Mouse (Mus musculus): ENCODE measurements around the gene Gm4307. TPM values are rescaled to one million over a fixed set of nuclear protein-coding genes. Genes with fewer than 3 reads are reported as not detected.
A peak's percentile ranks its signal among the peaks of the same experiment; 100 is the strongest.
"Not testable (repeated sequence)": the region's sequence is repeated elsewhere in the genome, so short reads cannot be mapped to it uniquely, and the experiment has no call there.

Gm4307 gene
- total RNA-seq (2021), result not detected
- long read RNA-seq, experiment 1, result 0 reads
- long read RNA-seq, experiment 2, result 0 reads

- H3K27ac ChIP-seq; intact Hi-C loops (cut with DNase I); H3K4me3 ChIP-seq; DNase-seq (ENCODE audit: extremely low spot score in 1 of 2, low spot score in 2 of 2): not testable (repeated sequence)
Observed at GRCm38 (mm10) chr10:100361038-100361437, at the start of gene Gm4307. Gm4307 (plus strand) TSS chr10:100361338.

- H3K27ac ChIP-seq; DNase-seq (ENCODE audit: extremely low spot score in 1 of 2, low spot score in 2 of 2); H3K4me3 ChIP-seq; intact Hi-C loops (cut with DNase I): not testable (repeated sequence)
Observed at GRCm38 (mm10) chr10:100335376-100335775, 25.8 kb upstream of the Gm4307 start, which contains the start of gene Gm4301. Gm4301 (plus strand) TSS chr10:100335676.

GRCm38 (mm10) chr10:100340536-100340935 lies 20.6 kb upstream of the Gm4307 start, which contains the start of gene Gm4302:
Gm4302 (plus strand) TSS chr10:100340836.
- H3K4me3 ChIP-seq; intact Hi-C loops (cut with DNase I); DNase-seq (ENCODE audit: extremely low spot score in 1 of 2, low spot score in 2 of 2): not testable (repeated sequence)

GRCm38 (mm10) chr10:100345672-100346071 lies 15.5 kb upstream of the Gm4307 start, which contains the start of gene Gm4303:
Gm4303 (plus strand) TSS chr10:100345972.
- H3K4me3 ChIP-seq; H3K27ac ChIP-seq; DNase-seq (ENCODE audit: extremely low spot score in 1 of 2, low spot score in 2 of 2); intact Hi-C loops (cut with DNase I): not testable (repeated sequence)

More at GRCm38 (mm10) chr10:100340536-100340935, 20.6 kb upstream of the Gm4307 start, which contains the start of gene Gm4302:
- not testable (repeated sequence) for H3K27ac ChIP-seq

- H3K4me3 ChIP-seq; H3K27ac ChIP-seq; DNase-seq (ENCODE audit: extremely low spot score in 1 of 2, low spot score in 2 of 2); intact Hi-C loops (cut with DNase I): not testable (repeated sequence)
Observed at GRCm38 (mm10) chr10:100350793-100351192, 10.3 kb upstream of the Gm4307 start, which contains the start of gene Gm4305. Gm4305 (plus strand) TSS chr10:100351093.

- H3K27ac ChIP-seq; H3K4me3 ChIP-seq; intact Hi-C loops (cut with DNase I): not testable (repeated sequence)
- DNase-seq (ENCODE audit: extremely low spot score in 1 of 2, low spot score in 2 of 2), result peak; percentile 12 to 16
Observed at GRCm38 (mm10) chr10:100356841-100357240, 4.3 kb upstream of the Gm4307 start.

GRCm38 (mm10) chr10:100382460-100382859 lies 21.3 kb downstream of the Gm4307 start, which contains the start of gene Gm4312:
Gm4312 (minus strand) TSS chr10:100382560.
- H3K4me3 ChIP-seq; DNase-seq (ENCODE audit: extremely low spot score in 1 of 2, low spot score in 2 of 2); intact Hi-C loops (cut with DNase I); H3K27ac ChIP-seq: not testable (repeated sequence)

- H3K4me3 ChIP-seq; intact Hi-C loops (cut with DNase I); DNase-seq (ENCODE audit: extremely low spot score in 1 of 2, low spot score in 2 of 2); H3K27ac ChIP-seq: not testable (repeated sequence)
Observed at GRCm38 (mm10) chr10:100402301-100402700, 41.2 kb downstream of the Gm4307 start.

Other genes starting within 250 kb of the Gm4307 start
- not detected for gene Gm4301, start 25.7 kb upstream of the Gm4307 start, total RNA-seq (2021)
- gene Gm4302, start 20.5 kb upstream of the Gm4307 start, total RNA-seq (2021), result not detected
- not detected for gene Gm4303, start 15.4 kb upstream of the Gm4307 start, total RNA-seq (2021)
- gene Gm4305, start 10.2 kb upstream of the Gm4307 start, total RNA-seq (2021), result not detected
- gene Gm4312, start 21.2 kb downstream of the Gm4307 start, total RNA-seq (2021), result not detected
- gene Tmtc3, start 126.0 kb downstream of the Gm4307 start, total RNA-seq (2021), result 10 to 100 TPM; 12.5 to 14.7 TPM
- gene Cep290, start 126.2 kb downstream of the Gm4307 start, total RNA-seq (2021), result 10 to 100 TPM; 17.9 to 19.0 TPM
- 10 to 100 TPM; 21.6 to 22.0 TPM for gene 4930430F08Rik, start 229.1 kb downstream of the Gm4307 start, total RNA-seq (2021)
- gene 1700017N19Rik, start 229.1 kb downstream of the Gm4307 start, total RNA-seq (2021), result not detected